Mouse (Mus musculus): ENCODE results near the gene Sdhaf3.

Sdhaf3 gene

DNA sequence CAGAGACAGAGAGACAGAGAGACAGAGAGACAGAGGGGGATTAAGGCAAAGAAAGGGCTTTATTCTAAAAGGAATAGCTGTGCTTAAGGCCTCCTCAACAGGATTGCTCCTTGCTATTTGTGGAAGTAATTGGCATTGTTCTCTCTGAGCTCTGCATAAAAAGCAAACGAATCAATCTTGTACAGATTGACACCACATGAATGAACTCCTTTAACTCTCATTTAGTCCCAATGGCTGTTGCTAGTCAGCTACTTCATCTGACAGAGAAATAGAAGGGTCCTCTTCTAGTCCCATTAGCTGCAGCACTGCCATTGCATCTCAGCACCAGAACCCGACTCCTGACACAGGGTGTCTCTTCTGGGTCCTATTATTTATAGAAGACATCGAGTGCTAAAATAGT, 113.0 kb downstream of the Sdhaf3 start:
- DNase-seq (ENCODE audit: low spot score in 2 of 2): no peak

DNA sequence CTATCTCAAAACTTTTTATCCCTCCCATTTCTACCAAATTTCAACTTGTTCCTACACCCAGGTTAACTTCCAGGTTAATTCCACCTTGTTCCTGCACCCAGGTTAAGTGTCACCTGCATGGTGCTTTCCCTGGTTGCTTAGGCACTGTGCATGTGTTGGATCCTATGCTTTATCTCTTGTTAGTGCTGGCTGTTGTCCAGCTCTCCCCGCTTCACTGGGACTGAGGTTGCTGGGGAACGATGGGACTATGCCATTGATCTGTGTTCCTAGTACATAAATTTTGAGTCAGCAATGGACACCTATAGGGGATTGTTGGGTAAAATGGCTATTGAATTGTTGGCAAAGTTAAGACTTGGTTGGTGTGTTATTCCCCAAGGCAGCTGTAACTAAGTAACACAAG, 113.7 kb downstream of the Sdhaf3 start:
- no peak for DNase-seq (ENCODE audit: low spot score in 2 of 2)

DNA sequence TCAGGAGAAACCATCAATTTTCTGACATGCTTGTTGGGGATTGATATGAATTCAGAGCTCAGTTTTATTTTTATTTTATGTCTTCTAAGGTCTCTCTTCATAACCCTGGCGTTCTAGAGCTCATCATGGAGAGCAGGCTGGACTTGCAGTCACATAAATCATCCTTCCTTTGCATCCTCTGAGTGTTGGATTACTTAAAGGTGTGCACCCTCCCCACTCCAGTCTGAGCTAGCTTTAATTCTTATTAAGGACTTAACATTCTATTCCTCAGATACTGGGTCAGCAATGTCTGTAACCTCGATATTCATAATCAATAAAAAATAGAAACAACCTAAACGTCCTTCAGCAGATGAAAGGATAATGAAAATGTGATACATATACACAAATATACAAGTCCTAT, 126.2 kb downstream of the Sdhaf3 start:
- DNase-seq (ENCODE audit: low spot score in 2 of 2): no peak

DNA sequence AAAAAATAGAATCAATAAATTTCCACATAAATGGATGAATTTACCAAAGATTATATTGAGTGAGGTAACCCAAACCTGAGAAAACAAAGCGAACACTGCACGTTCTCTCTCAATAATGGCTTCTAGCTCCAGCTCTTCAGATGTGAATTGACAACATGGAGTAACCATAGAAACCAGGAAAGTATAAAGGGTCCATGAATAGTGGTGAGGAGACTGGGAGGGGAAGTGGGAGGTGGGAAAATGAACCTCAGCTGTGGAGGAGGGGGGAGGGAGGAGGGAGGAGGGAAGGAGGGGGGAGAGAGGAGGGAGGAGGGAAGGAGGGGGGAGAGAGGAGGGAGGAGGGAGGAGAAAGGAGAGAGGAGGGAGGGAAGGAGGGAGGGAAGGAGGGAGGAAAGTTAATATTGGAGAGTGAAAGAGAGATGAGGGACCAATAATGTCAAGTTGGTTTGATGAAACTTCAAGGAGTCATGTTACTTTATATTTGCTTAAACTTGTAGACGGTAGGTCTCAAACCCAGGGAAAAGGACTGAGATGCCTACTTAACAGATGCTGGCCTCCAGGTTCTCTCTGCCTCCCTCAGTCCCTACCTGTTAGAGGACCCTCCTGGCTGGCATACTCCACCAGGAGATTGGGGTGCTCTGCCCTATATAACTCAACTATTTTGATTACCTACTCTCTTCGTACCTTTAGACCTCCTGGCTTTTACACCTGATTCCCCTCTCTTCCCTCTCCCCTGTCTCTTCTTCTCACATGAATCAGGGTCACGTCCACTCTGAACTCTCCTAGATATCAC, 126.9 kb downstream of the Sdhaf3 start:
- DNase-seq (ENCODE audit: low spot score in 2 of 2): no peak

DNA sequence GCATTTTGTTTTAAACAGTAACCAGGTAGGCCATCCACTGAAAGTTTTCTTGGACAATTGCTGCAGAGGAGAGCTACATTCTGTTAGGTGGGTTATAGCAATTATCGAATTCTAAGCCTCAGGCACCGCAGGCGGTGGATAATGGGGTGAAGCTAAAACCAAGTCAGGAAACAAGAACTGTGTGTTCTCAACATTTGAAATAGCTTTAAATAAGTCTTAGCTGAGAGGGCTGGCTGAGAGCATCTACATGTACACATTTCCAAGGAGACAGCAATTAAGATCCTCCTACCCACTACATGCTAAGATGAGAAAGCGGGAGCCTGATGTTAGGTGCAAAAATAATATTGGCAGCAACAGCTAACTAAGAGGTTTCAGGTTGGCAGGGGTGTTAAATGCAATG, 127.9 kb downstream of the Sdhaf3 start:
- DNase-seq (ENCODE audit: low spot score in 2 of 2): peak in 1 of 2 experiments; percentile 6

DNA sequence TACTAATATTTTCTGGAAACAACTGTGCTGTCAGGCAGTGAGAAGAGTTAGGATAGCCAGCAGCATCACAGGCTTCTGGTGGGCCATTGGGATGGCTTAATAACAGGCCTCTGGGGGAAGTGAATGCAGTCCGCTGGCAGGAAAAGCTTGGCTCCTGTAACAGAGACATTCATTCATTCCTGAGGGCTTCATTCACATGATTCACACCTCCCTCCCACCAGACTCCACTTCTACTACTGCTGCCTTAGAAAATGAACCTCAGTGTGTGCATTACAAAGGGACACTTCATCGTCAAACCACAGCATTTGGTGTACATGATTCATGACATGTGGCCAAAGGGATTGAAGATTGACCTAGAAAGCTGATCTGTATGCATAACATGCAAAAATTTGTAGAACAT, 128.6 kb downstream of the Sdhaf3 start:
- DNase-seq (ENCODE audit: low spot score in 2 of 2): no peak

DNA sequence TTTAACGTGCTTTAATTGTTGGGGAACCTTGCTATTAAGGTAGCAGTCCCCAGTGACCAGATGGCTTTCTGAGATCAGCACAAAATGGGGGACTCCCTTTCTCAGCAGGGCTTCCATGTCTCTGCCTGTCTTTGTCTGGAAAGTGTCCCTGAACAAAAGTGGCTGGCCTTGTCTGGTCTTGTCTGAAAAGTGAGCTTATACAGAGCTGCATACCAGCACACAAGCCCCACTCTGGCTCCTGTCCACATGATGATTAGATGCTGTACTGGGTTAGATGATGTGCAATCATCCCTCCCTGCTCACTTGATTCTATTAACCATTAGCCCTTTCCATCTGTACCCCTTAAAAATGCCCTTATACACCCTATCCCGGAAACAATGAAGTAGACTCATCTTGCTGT, 129.7 kb downstream of the Sdhaf3 start:
- DNase-seq (ENCODE audit: low spot score in 2 of 2): no peak

DNA sequence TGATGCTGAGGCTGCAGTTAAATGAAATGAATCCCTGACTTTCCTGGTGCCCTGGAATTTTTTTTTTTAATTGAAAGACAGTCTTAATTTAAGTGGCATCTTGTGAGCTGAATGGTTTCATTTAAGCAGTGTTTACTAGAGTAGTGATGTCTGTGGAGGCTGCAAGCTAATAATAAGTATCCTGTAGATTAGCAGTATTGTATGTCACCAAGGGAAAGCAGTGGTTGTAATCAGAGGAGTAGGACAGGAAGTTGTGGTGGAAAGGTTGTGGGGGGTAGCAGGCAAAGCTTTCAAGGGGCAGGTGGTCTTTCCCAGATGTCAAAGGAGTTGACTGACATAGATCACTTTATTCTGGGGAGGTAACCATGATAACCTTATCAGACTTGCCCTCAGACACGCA, 136.3 kb downstream of the Sdhaf3 start:
- no peak for DNase-seq (ENCODE audit: low spot score in 2 of 2)
